Mouse (Mus musculus): ENCODE results near the gene Syn2.

DNA sequence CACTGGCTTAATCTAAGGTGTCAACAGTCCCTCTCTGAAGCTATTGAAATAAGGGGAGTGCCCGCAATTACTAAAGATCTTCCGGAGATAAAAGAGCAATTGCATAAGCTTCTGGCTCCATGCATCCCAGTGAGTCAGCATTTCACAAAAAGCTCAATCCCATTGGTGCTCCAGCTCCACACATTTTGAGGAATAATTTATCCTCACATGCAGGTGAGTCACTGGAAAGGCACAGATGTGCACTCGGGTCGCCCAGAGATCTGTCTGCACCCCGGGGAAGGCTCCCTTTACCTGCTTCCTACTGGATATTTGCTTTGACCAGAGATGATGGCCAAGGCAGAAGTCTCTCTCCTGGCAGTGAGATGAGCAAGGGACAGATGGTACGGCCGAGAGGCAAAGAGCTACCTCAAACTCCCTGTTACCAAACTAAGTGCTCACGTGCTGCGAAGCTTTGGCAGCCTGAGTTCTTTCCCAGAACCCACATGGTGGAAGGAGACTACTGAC lies 178.6 kb downstream of the Syn2 start:
- TF ChIP-seq GATA1 (IDR thresholded peaks at IDR 0.05; ENCODE audit: borderline replicate concordance, low read length) (no peak), FLI1 (IDR thresholded peaks at IDR 0.05; ENCODE audit: low read length) (no peak)

All from megakaryocyte, embryonic 14.5 days (primary cell).